Mouse (Mus musculus) stomach, postnatal 0 days (tissue): ENCODE data around the gene Llcfc1. TPM values are rescaled to one million over a fixed set of nuclear protein-coding genes. Genes with fewer than 3 reads are reported as not detected.

Experiments
- ATAC-seq: fragments of 200-750 bp; cut with Nextera tagmentation; 2 replicates; pipeline ENCODE4 v1.8.0; 2017; ENCODE audit not compliant: low FRiP score, low TSS enrichment
- DNase-seq: peaks from one replicate; pipeline ENCODE4 v3.0.0-alpha.2; 2016; ENCODE audit warnings: low spot score
- H3K27ac ChIP-seq: fragments of 300-500 bp; sonication (generic); replicated peaks from 2 replicates; pipeline ENCODE4 v1.5.1; 2014; ENCODE audit warnings: mild to moderate bottlenecking, control low read depth
- H3K27me3 ChIP-seq: fragments of 300-500 bp; sonication (generic); 2 replicates; pipeline ENCODE4 v1.6.1; 2014; ENCODE audit warnings: low read length; ENCODE audit not compliant: control insufficient read depth, insufficient read depth
- H3K36me3 ChIP-seq: fragments of 300-500 bp; sonication (generic); 2 replicates; pipeline ENCODE4 v1.6.1; 2014; ENCODE audit warnings: low read length, mixed read lengths; ENCODE audit not compliant: control insufficient read depth, insufficient read depth
- H3K4me1 ChIP-seq: fragments of 300-500 bp; sonication (generic); replicated peaks from 2 replicates; pipeline ENCODE4 v1.6.1; 2014; ENCODE audit warnings: antibody characterized with exemption; ENCODE audit not compliant: control insufficient read depth, insufficient read depth
- H3K4me2 ChIP-seq: fragments of 300-500 bp; sonication (generic); replicated peaks from 2 replicates; pipeline ENCODE4 v1.6.1; 2014; ENCODE audit warnings: low read depth, mild to moderate bottlenecking, control low read depth, moderate library complexity
- H3K4me3 ChIP-seq: fragments of 300-500 bp; sonication (generic); 2 replicates; pipeline ENCODE4 v1.5.1; 2014; ENCODE audit warnings: low read depth, low read length, control low read depth
- H3K9ac ChIP-seq: fragments of 300-500 bp; sonication (generic); 2 replicates; pipeline ENCODE4 v1.6.1; 2014; ENCODE audit warnings: mild to moderate bottlenecking, low read length, control low read depth, mixed read lengths
- H3K9me3 ChIP-seq: fragments of 300-500 bp; sonication (generic); 2 replicates; pipeline ENCODE4 v1.6.1; 2016; ENCODE audit warnings: low read length; ENCODE audit not compliant: control insufficient read depth
- CTCF ChIP-seq: IDR thresholded peaks from 2 replicates; pipeline ENCODE4 v1.5.1; 2016; ENCODE audit warnings: antibody characterized with exemption, low read depth, mild to moderate bottlenecking, moderate library complexity
- EP300 ChIP-seq: optimal IDR thresholded peaks from 2 replicates; pipeline ENCODE3; 2016; ENCODE audit warnings: antibody characterized with exemption
- WGBS: fragments of 180-500 bp; shearing (Covaris S2); extraction: QIAGEN DNeasy Blood & Tissue Kit; methylation state at CpG from one replicate; pipeline ENCODE4 v1.1.7; 2014; 5-methylcytosine and 5-hydroxymethylcytosine counted together
- polyA plus RNA-seq: library from polyadenylated mRNA; unstranded; fragments of >200 nt; fragmentation: Nextera tagmentation; extraction: Ambion mirVana; gene quantifications from 2 replicates; pipeline ENCODE4 v1.2.1, GENCODE M21; 2015

Gene Llcfc1
- polyA plus RNA-seq, 1 experiment from 2014 or later: not detected

GRCm38 (mm10) chr6:41684911-41685310 is 680 bp downstream of the Llcfc1 start:
- Histone ChIP-seq H3K4me1 (no peaks in the 10 kb centered on the region), H3K9me3 (no peaks in the 10 kb centered on the region), H3K4me3 (no peak overlapping the region), H3K27ac (no peak overlapping the region), H3K4me2 (no peak overlapping the region), H3K27me3 (no peaks in the 10 kb centered on the region), H3K36me3 (no peaks in the 10 kb centered on the region), H3K9ac (no peak overlapping the region)
- DNase-seq (no peak), ATAC-seq (no peak)
- 68% methylated on average over 5 of the region's 5 CpGs for WGBS
- no peak for TF ChIP-seq CTCF
- no peak for TF ChIP-seq EP300

- Histone ChIP-seq H3K9ac (no peak overlapping the region), H3K27ac (no peak overlapping the region), H3K36me3 (no peaks in the 10 kb centered on the region), H3K4me2 (no peak overlapping the region), H3K4me1 (no peaks in the 10 kb centered on the region), H3K9me3 (no peaks in the 10 kb centered on the region), H3K4me3 (no peak overlapping the region), H3K27me3 (no peaks in the 10 kb centered on the region)
- ATAC-seq (no peak), DNase-seq (no peak)
- no peak for TF ChIP-seq CTCF
- no peak for TF ChIP-seq EP300
- 80% methylated on average over 3 of the region's 3 CpGs for WGBS
Observed at GRCm38 (mm10) chr6:41685596-41685995, 1.4 kb downstream of the Llcfc1 start.

- Histone ChIP-seq H3K4me2 (no peak overlapping the region), H3K27me3 (no peaks in the 10 kb centered on the region), H3K36me3 (no peaks in the 10 kb centered on the region), H3K4me1 (no peaks in the 10 kb centered on the region), H3K9me3 (no peaks in the 10 kb centered on the region), H3K4me3 (no peak overlapping the region), H3K27ac (no peak overlapping the region), H3K9ac (no peak overlapping the region)
- DNase-seq: no peak
- no peak for TF ChIP-seq CTCF
- TF ChIP-seq EP300: no peak
- ATAC-seq: no peak
Observed at GRCm38 (mm10) chr6:41692200-41692599, 8.0 kb downstream of the Llcfc1 start.

GRCm38 (mm10) chr6:41694407-41694806 is 10.2 kb downstream of the Llcfc1 start:
- ATAC-seq (peak; percentile 47; the same call in 1 of the 2 replicates), DNase-seq (no peak)
- no peak for TF ChIP-seq CTCF
- TF ChIP-seq EP300: no peak
- Histone ChIP-seq H3K4me2 (no peak overlapping the region), H3K27ac (no peak overlapping the region), H3K4me1 (no peaks in the 10 kb centered on the region), H3K36me3 (no peaks in the 10 kb centered on the region), H3K27me3 (no peaks in the 10 kb centered on the region), H3K9me3 (no peaks in the 10 kb centered on the region), H3K9ac (no peak overlapping the region), H3K4me3 (no peak overlapping the region)
- 68% methylated on average over 1 of the region's 1 CpGs for WGBS

GRCm38 (mm10) chr6:41701245-41701644 is 17.0 kb downstream of the Llcfc1 start:
- H3K4me1 ChIP-seq: no peaks in the 10 kb centered on the region
- H3K27me3 ChIP-seq: no peaks in the 10 kb centered on the region
- DNase-seq (no peak), ATAC-seq (no peak)
- H3K27ac ChIP-seq: no peak overlapping the region
- H3K4me3 ChIP-seq: no peak overlapping the region
- no peaks in the 10 kb centered on the region for H3K36me3 ChIP-seq
- H3K4me2 ChIP-seq: no peak overlapping the region
- no peak for TF ChIP-seq EP300
- WGBS: 52% methylated on average over 1 of the region's 1 CpGs
- no peaks in the 10 kb centered on the region for H3K9me3 ChIP-seq
- no peak overlapping the region for H3K9ac ChIP-seq

GRCm38 (mm10) chr6:41702928-41703327 is 18.7 kb downstream of the Llcfc1 start:
- H3K4me3 ChIP-seq: no peak overlapping the region
- H3K9me3 ChIP-seq: no peaks in the 10 kb centered on the region
- no peak overlapping the region for H3K4me2 ChIP-seq
- DNase-seq (peak; percentile 65), ATAC-seq (0 out of 2 replicates have a peak, but pooled peaks have one; percentile 26)
- H3K9ac ChIP-seq: no peak overlapping the region
- H3K4me1 ChIP-seq: no peaks in the 10 kb centered on the region
- 71% methylated on average over 2 of the region's 2 CpGs for WGBS
- H3K27me3 ChIP-seq: no peaks in the 10 kb centered on the region
- no peaks in the 10 kb centered on the region for H3K36me3 ChIP-seq
- TF ChIP-seq CTCF (peak; percentile 55), EP300 (no peak)
- no peak overlapping the region for H3K27ac ChIP-seq
